Mouse (Mus musculus) layer of hippocampus, postnatal 36 days (tissue): ENCODE measurements around the gene Lcorl. TPM values are rescaled to one million over a fixed set of nuclear protein-coding genes. Genes with fewer than 3 reads are reported as not detected.

Experiments used
- DNase-seq, 2 experiments: peaks; one replicate each; pipeline ENCODE4 v3.0.0; 2022
- total RNA-seq, 2 experiments: library from RNA; stranded (reverse); gene quantifications; 2 replicates each; pipeline ENCODE4 v1.2.3; 2021

Gene Lcorl
- 10 to 100 TPM; 36.5 to 37.7 TPM for total RNA-seq

DNA sequence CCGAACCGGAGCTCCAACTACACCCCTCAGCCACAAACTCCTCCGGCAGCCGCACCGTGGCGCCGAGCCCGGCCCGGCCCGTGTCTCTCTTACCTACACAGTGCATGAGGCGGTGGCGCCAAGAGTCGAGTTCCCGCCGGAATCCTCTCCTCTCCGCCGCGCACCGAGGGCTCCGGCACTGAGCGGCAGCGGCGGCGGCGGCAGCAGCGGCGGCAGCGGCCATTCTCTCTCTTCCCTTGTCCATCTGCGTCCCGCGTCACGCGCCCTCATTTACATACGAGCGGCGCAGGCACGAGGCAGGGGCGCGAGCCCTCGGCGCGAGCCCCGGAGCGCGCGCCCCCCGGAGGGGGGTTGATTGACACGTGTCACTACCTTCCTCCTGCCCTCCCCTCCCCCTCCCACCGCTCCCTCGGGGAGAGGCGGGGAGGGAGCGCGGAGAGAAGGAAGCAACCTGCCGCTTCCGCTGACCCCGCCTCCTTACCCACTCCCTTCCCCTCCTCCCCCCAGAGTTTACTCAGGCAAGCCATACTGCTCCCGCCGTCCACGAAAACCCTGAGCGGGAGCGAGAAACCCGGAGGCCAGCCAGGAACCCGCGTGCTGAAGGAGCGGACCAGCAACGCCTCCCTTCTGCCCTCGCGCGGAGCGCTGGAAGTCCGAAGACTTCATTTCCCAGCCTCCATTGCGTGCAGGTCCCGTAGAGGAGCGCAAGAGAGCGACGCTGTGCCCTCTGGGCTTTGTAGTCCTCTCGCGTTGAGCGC is at the start of gene Lcorl:
Gene Lcorl (minus strand): TSS at position 362 of the 758 bp plus-strand sequence.
- DNase-seq, result peak; percentile 95 to 96

DNA sequence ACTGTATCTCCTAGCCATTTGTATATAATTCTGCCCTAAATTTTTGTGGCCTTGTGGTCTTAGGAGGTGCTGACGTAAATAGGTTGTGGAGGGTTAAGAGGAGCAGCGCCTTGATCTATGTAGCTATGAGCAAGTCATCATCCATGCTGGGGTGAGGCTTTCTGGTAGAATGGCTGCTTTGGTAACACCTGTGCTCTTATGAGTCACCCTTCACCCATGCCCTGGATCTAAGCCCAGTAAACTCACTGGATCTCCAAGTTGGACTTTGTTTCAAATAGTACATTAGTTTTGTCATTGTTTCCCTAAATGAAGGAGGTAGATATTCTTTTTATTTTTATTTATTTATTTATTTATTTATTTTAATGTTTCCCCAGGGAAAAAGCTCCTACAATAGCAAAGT is 47.3 kb upstream of the Lcorl start:
- no peak for DNase-seq

DNA sequence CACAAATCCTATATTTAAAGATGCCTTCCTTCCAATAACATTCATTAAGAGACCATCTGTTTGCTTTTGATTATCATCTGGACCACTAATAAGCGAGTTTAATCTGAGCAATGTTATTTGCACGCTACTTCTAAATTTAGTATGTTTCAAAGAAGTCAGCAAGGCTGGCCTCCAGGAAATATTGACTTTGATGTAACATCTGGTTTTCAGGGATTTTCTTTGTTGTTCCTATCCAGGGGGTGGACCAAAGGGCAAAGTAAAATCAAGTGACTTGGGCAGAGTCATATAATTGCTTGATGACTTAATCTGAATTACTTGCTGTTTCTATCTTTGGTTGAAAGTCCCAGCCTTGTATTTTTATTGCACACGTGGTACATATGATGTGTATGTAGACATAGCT is 45.8 kb upstream of the Lcorl start:
- no peak for DNase-seq

DNA sequence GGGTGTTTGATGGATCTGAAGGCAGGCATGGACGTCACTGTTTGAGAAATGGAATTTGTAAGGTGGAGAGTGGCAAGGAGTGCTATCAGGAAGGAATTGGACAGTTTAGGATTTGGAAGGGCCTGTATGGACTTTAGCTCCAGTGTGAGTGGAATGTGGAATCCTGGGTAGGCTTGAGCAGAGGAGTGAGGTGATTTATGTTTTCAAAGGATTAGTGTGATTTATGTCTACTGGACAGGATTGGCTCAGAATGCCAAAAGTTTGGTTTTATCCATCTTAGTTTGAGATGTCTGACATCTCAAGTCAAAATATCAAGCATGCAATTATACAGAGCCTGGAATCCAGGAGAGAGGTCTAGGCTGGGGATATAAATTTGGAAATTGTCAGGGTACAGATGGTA is 37.9 kb upstream of the Lcorl start:
- DNase-seq, result no peak

DNA sequence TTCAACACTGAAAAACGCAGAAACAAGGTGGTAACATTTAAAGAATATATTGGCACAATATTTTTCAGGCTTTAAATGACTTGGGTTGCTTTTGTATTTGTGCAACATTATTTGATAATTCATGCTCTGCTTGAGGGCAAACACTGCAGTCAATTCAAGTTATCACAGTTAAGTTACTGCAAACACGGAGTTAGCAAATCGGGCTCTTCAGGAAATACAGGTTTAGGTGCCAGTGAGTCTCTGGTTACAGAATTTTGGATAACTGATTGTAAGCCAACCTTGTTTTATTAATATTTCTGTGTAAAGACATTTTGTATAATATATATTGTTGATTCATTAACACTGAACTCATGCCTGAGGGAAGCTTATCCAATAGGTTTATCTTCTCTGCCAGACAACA is 36.3 kb upstream of the Lcorl start:
- no peak for DNase-seq

DNA sequence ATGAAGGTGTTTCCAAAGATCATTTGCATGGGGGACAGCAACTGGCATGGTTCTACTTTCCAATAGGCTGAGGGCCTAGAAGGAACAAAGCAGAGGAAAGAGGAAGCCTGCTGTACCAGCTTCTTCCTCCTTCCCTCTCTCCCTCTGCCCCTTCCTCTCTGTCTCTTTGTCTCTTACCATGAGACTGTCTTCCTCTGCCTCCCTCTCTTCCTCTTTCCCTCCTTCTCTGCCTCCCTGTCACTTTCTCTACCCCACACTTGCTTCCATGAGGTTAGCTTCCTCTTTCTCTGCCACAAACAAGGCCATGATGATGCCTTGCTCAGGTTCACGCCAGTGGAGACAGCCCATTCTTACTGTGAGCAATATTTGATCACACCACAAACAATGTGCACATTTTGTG is 18.9 kb upstream of the Lcorl start:
- no peak for DNase-seq

DNA sequence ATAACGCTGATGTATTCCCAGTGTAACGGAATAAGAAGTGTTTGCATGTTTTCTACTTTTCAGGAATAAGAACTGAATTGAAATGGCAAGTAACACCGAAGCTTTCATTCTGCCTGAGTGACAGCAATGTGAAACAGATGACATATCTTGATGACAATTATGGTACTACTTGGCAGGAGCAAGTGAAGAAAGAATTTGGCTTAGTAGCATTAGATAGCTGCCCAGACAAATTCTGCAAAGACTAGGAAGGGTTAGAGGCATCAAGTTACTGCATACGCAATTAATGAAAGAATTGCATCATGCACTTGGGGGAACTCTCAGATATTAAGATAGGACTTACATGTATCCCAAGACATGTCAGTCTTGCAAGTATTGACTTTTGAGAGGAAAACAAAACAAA is 18.1 kb upstream of the Lcorl start:
- DNase-seq, result no peak

DNA sequence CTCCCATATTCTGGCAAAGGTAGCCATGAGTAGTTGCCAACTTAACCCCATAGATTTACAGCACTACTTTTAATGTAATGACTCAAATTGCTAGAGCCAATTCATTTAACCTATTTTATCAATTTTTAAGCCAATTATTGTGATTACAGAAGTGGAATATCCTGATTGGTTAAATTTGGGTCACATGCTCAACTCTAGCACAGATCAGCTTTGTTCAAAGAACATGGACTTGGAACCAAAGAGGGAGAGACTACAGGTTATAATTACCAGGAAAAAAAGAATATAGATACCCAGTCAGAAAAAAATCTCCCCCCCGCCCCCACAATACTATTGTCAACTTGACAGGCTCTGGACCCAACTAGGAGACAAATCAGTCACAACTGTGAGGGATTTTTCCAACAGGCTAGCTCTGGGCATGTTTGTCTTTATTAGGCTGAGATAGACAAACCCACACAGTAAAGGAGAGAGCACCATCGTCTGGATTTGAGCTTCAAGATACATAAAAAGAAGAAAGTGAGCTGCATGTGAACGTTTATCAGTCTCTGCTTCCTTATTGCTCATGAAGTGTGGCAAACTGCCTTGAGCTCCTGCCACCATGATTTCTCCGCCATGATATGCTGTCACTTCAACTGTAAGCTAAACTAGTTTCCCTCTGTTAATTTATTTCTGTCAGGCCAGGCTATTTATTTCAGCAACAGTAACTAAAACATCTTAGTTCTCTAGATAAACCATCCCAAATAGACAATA is 17.0 kb upstream of the Lcorl start:
- DNase-seq, result no peak

DNA sequence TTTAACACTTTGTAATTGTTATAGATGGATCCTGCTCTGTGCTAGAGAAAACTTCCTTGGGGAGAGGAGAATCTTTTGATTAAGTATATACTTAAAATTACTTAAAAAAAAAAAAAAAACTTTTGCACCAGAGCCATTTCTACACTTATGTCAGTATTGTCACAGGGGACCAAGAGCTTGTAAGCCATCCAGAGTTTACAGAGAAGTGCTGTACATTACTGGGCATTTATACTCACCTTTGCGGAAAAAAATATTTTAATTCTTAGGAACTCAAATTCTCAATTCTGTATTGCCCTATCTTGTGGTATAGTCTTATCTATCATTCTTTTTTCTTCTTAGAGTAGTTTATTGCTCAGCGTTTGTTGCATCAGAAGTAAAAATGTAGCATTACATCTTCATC is 953 bp upstream of the Lcorl start:
- no peak for DNase-seq

DNA sequence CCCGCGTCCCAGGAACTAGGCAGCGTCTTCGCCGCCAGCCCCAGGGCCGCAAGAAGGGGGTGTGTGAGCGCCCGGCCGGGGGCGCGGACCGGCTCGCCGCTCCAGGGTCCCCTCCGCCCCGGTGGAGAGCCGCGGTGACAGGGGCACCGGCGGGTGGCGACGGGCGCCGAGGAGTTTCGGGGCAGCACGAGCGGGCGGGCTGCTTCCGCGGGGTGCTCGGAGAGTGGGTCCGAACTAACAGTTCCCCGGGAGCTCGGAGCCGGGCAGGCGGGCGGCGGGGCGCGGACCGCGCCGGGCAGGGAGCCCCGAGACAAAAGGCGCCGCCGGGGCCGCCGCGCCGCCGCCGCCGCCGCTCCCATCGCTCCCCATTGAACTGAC is 550 bp downstream of the Lcorl start:
- no peak for DNase-seq

DNA sequence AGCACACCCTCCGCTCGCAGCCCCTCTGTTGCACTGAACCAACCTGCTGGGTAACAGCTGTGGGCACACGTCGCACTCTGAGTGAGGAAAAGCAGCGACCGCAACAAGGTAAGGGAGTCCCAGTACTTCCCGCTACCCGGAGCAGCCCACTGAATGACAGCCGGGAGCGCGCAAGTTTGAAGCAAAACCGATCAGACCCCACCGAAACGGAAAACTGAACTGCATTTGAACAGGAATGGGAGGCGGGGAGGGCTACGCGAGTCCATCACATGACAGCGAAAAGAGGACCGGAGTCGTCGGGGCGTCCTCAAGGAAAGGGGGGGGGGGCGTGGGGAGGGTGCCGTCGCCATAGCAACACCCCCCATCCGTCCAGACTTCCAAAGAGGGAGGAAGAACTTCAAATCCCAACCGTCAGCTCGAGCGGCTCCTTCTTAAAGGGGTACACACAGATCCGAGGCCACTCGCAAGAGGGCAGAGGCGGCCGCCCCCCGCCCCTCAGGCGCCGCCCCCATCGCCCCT is 1.1 kb downstream of the Lcorl start:
- peak; percentile 49 to 51 for DNase-seq

DNA sequence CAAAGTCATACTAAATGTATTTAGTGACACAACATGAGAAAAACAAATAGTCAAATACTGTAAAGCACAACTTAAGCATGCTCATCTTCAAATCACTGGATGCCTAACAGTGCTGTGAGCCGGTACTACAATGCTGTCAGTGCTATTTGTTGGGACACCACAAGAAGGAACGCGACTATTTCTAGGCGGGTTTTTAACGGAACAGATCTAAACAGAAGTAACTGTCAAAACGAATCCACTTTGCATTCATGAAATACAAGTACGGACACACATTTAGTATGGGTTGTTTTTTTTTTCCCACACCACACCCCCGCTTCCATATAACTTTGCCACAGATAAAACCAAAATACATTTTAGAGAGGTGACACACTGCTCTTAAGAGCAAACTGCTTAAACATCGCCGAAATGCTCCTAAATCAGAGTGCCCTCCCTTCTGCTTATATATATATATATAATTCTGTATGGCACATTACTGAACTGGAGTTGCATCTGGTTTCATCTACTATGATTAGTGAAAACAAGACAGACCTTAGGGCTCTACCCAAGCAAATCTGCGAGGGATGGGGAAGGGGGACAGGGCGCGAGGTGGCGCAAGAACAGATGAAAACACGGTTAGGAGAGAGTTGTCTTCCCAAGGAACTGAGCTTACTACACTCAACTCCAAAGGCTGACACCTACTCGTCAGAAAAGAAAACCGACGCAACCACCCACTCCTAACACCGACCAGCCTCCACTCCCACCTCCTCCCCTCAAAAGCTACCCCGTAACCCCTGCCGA is 1.7 kb downstream of the Lcorl start:
- no peak for DNase-seq

DNA sequence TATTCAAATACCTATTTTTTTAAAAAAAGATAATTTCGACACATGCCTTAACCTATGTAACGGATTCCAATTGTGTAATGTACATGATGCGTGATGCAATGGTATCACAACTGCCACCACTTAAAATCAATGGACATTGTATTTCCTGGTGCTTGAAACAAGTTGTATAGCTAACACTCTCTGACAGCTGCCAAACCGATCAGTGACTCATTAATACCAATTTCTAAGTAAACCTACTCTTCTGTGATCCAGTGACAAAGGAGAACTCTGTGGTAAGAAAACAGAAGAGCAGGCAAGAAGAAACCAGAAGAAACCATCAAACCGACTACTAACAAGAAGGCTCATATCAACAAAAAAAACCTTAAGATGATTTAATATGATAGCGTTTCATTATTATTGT is 12.7 kb downstream of the Lcorl start:
- no peak for DNase-seq

DNA sequence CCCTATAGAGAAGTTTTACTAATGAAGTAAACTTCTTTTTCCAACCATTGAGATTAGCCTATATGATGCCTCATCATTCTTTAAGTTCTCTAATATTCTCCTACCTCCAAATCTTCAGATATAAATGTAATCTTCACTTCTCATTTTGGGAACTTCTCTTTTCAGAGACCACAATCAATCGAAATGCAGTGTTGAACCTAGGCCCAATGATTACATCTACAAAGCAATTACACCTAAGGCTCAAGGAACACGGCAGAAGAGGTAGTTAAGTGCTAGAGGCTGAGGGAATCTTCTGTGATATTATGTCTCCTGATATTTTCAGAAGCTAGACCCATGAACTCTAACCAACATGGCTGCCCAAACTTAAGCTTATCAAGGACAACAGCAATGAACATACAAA is 22.3 kb downstream of the Lcorl start:
- no peak for DNase-seq

DNA sequence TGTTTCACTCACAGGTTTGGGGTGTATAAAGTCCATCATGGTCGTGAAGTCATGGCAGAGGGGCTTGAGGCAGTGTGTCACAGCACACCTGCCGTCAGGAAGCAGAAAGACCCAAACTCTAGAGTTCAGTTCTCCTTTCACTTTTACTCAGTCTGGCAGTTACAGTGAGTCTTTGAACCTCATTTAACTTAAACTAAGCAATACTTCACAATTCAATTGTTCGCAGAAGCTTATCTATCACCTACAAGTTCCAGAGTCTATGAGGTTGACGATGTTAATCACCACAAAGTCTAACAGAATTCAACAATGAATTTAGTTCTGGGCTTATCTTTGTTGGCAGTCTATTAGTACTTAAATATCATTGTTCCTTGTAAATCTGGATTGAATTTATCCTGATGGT is 45.9 kb downstream of the Lcorl start:
- no peak for DNase-seq

DNA sequence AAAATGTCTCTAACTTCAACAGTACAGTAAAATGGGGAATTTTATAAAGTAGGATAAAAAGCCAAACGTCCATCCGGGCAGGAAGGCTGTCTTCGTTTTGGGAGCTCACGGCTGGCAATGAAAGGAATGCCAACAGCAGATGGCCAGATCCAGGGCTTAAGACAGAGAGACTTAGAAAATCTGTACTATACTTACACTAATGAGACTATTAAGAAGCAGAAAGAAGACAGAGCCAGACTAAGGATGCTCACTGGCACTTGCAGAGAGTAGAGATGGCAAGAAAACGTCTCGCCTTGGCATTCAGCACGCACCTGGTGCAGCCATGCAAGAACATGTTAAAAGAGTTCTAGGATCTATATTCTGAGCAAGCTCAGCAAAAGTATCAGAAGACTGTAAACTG is 65.6 kb downstream of the Lcorl start:
- DNase-seq, result no peak

DNA sequence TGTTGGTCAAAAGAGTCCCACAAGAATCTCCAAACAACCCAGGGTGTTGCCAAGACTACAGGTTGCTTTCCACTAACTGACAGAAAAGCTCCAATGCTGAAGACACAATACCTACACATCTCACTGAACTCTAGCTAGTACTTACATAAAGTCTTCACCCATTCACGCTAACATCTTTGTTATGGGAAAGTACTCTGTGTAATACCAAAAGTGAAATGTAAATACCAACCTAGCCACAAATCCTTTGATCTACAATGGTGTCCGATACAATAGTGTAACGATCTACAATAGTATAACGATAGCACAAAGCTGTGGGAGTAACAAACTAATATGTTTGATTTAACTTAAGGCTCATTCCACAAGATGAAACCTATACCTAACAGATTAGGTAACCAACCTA is 67.2 kb downstream of the Lcorl start:
- DNase-seq, result no peak

DNA sequence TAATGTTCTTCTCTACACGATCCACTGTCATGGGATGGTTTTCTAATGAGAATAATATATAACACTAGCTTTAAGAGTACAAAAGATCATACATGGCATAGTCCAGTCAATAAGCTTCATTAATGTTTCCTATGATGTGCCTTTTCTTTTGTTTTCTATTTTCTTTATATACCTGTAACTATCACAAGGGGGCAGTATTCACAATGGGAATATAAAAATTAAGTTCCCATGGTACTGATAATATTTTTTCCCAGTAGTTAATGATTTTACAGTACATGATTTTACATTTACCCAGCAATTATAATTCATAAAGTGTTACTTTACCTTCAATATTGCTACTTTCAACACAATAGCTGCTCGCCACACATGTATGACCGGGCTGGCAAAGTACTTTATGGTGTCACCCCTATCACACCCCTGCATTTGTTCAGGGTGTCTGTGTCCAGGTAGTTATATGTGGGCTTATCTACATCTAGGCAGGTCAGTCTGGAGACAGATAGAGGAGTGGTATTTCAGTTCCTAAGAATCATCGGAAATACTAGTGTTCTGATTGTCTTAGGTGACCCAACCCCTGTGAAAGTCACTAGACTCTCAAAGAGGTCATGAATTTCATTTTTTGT is 99.8 kb downstream of the Lcorl start:
- no peak for DNase-seq

DNA sequence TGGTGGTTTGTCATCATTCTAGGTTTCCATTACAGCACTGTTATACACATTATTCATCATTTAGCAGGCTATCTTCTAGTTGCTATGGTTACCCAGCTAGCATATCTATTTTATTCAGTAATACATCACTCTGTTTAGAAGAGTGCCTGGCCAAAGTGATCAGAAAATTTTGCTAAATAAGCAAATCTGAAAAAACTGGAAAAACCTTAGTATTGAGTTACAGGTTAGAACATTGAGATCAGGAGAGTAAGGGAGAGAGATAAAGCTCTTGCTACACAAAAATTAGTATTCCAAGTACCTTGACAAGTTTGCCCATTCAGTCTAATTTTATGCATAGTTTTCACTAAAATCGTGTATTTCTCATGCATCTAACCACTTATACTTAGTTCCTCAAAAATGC is 119.5 kb downstream of the Lcorl start:
- DNase-seq, result no peak

DNA sequence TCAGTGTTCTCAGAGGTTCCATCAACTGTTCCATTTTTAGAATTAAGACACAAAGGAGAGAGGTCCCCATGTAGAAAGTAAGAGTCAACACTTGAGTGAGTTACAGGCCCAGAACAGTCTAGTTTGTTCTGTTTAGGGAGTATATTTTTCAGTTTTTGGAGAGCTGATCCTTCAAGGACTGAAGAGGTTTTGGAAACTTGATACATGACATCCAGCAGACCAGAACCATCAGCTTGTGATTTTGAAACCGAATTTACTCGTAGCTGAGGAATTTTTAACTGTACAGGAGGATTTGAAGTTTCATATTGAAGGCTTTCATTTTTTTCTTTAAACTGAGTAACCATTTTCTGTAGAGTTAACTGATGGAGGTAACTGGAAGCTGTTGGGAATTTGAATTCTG is 123.7 kb downstream of the Lcorl start:
- no peak for DNase-seq

DNA sequence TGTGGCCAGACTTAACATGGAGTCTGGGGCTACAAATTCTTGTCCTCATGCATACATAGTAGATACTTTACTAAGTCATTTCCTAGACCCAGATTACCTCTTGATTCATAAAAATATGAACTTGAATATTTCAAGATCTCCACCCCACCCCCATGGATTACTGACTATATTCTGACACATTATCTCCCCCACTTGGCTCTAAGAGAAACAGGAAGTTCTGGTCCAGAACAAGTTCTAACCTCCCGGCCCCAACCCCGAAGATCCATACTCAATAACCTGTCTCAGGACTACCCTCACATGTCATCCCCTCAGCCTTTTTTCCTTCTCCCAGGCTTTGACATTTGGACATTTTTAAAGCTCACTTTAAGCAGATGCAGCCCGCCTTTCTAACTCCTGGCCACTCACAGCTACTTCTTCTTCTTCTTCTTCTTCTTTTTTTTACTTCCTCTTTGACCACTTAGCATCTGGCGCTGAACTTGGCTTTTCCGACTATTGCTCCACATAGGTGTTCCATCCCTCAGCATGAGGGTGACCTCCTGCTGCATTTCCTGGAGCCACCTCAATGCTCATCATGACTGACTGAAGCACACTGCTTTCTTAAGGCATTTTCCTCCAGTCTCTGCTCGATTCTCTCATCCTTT is 138.4 kb downstream of the Lcorl start:
- DNase-seq, result no peak

DNA sequence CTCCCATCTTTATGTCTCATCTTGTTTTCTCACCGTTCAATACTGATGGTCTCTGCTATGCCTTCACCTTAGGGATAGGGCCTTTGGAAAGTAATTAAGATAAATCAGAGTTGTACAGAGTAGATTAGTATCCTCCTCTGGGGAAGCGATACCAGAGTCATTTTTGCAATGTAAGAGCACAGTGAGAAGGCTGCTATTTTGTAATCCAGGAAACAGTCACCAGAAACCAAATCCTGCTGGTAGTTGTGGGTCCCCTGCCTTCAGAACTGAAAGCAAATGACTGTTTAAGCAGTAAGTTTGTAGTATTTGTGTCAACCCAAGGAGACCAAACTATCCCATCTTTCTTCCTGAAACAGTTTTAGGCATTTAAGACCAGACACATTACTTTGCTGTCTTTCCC is 147.8 kb downstream of the Lcorl start:
- no peak for DNase-seq
